Mouse (Mus musculus) heart, embryonic 12.5 days (tissue): ENCODE data around the gene Gm49394. TPM values are rescaled to one million over a fixed set of nuclear protein-coding genes. Genes with fewer than 3 reads are reported as not detected.

Experiments used
- ATAC-seq: fragments of 200-750 bp; cut with Nextera tagmentation; 2 replicates; pipeline ENCODE4 v1.8.0; 2017; ENCODE audit warnings: moderate TSS enrichment, moderate library complexity; ENCODE audit not compliant: insufficient number of reproducible peaks, low FRiP score
- H3K27ac ChIP-seq: fragments of 300-500 bp; sonication (generic); 2 replicates; pipeline ENCODE4 v1.5.1; 2016; ENCODE audit warnings: mild to moderate bottlenecking, moderate library complexity; ENCODE audit not compliant: poor library complexity, severe bottlenecking
- H3K27me3 ChIP-seq: fragments of 300-500 bp; sonication (generic); replicated peaks from 2 replicates; pipeline ENCODE4 v1.6.1; 2016; ENCODE audit warnings: mild to moderate bottlenecking, moderate library complexity
- H3K36me3 ChIP-seq: fragments of 300-500 bp; sonication (generic); 2 replicates; pipeline ENCODE4 v1.6.1; 2016; ENCODE audit warnings: mild to moderate bottlenecking, moderate library complexity
- H3K4me1 ChIP-seq: fragments of 300-500 bp; sonication (generic); replicated peaks from 2 replicates; pipeline ENCODE4 v1.6.1; 2016; ENCODE audit warnings: mild to moderate bottlenecking
- H3K4me2 ChIP-seq: fragments of 300-500 bp; sonication (generic); 2 replicates; pipeline ENCODE4 v1.6.1; 2016; ENCODE audit warnings: mild to moderate bottlenecking, moderate library complexity
- H3K4me3 ChIP-seq: fragments of 300-500 bp; sonication (generic); 2 replicates; pipeline ENCODE4 v1.5.1; 2016; ENCODE audit warnings: mild to moderate bottlenecking
- H3K9ac ChIP-seq: fragments of 300-500 bp; sonication (generic); 2 replicates; pipeline ENCODE4 v1.6.1; 2016; ENCODE audit warnings: mild to moderate bottlenecking, moderate library complexity
- H3K9me3 ChIP-seq: fragments of 300-500 bp; sonication (generic); replicated peaks from 2 replicates; pipeline ENCODE4 v1.6.1; 2016; ENCODE audit warnings: mild to moderate bottlenecking, moderate library complexity
- WGBS: fragments of 180-500 bp; shearing (Covaris S2); methylation state at CpG from one replicate; pipeline ENCODE4 v1.1.7; 2016; 5-methylcytosine and 5-hydroxymethylcytosine counted together
- microRNA counts: library from miRNA; unstranded; fragments of <30 nt; microRNA quantifications from one replicate; lab custom pipeline; 2017
- microRNA-seq: library from miRNA; unstranded; fragments of <30 nt; microRNA quantifications from one replicate; pipeline ENCODE4, GENCODE M21; 2017
- polyA plus RNA-seq: library from polyadenylated mRNA; unstranded; fragments of >200 nt; fragmentation: Nextera tagmentation; extraction: Ambion mirVana; gene quantifications from 2 replicates; pipeline ENCODE4 v1.2.1, GENCODE M21; 2016

Gm49394 gene
- polyA plus RNA-seq, 1 experiment from 2014 or later, result 0.04 TPM

- H3K9ac ChIP-seq, result no peak overlapping the region
- WGBS, result 70% methylated on average over 4 of the region's 4 CpGs
- H3K4me1 ChIP-seq, result no peaks in the 10 kb centered on the region
- H3K27ac ChIP-seq, result no peak overlapping the region
- ATAC-seq, result no peak
- H3K9me3 ChIP-seq, result no peaks in the 10 kb centered on the region
- H3K36me3 ChIP-seq, result no peaks in the 10 kb centered on the region; the same call in 1 of the 2 replicates
- H3K27me3 ChIP-seq, result no peaks in the 10 kb centered on the region
- no peak overlapping the region for H3K4me3 ChIP-seq
- H3K4me2 ChIP-seq, result no peak overlapping the region
Observed at GRCm38 (mm10) chr7:142622180-142622579, 47.6 kb downstream of the Gm49394 start.

- H3K27ac ChIP-seq, result no peak overlapping the region
- no peak for ATAC-seq
- 0 out of 2 replicates have a peak, but pooled peaks cover 2% of the 10 kb centered on the region for H3K36me3 ChIP-seq
- no peaks in the 10 kb centered on the region for H3K9me3 ChIP-seq
- H3K4me2 ChIP-seq, result no peak overlapping the region
- 58% methylated on average over 2 of the region's 2 CpGs for WGBS
- H3K4me1 ChIP-seq, result peaks cover 23% of the 10 kb centered on the region
- no peak overlapping the region for H3K9ac ChIP-seq
- no peak overlapping the region for H3K4me3 ChIP-seq
- H3K27me3 ChIP-seq, result no peaks in the 10 kb centered on the region
Observed at GRCm38 (mm10) chr7:142613077-142613476, 56.7 kb downstream of the Gm49394 start.

GRCm38 (mm10) chr7:142610627-142611406 lies 58.9 kb downstream of the Gm49394 start:
- Histone ChIP-seq H3K9me3 (no peaks in the 10 kb centered on the region), H3K4me1 (peaks cover 31% of the 10 kb centered on the region), H3K4me3 (peak overlapping the region; percentile 28), H3K36me3 (0 out of 2 replicates have a peak, but pooled peaks cover 2% of the 10 kb centered on the region), H3K27me3 (no peaks in the 10 kb centered on the region), H3K9ac (peak overlapping the region; percentile 75), H3K4me2 (peak overlapping the region; percentile 70), H3K27ac (peak overlapping the region; percentile 97)
- ATAC-seq, result peak; percentile 95
- 3% methylated on average over 12 of the region's 12 CpGs for WGBS

DNA sequence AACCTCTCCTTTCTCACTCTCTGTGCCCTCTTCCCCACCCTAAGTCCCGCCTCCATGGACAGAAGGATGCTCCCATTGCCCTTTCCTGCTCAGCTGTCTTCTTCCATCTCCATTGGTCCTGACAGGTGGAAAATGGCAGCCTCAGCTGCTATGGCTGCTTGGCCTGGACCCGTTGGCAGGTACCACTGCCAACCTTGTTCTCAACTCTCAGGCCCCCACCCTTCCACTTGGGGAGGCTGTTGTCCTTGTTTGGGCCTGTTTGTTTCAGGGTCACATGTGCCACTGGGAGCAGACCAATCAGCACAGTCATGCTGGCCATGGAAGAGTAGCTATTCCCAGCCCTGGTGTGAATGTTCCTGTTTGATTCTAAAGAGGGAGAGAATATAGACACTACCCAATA lies 68.8 kb downstream of the Gm49394 start:
- WGBS, result 80% methylated on average over 2 of the region's 2 CpGs
- H3K4me1 ChIP-seq, result peaks cover 11% of the 10 kb centered on the region; the same call in 1 of the 2 replicates
- H3K9ac ChIP-seq, result no peak overlapping the region
- H3K27ac ChIP-seq, result no peak overlapping the region
- H3K27me3 ChIP-seq, result no peaks in the 10 kb centered on the region
- no peak overlapping the region for H3K4me3 ChIP-seq
- H3K36me3 ChIP-seq, result no peaks in the 10 kb centered on the region
- no peak for ATAC-seq
- no peaks in the 10 kb centered on the region for H3K9me3 ChIP-seq
- H3K4me2 ChIP-seq, result no peak overlapping the region

MicroRNAs within 50 kb of the gene (microRNA counts, 519-probe panel; counts per million panel counts)
- not detected for microRNA mmu-miR-483 (lab: Ali Mortazavi, UCI)

Small RNA genes within 50 kb of the gene (microRNA-seq; reads per million reads assigned to microRNA genes)
- gene Mir483, result 6,029 reads per million, percentile 93 among the genes with 10 or more reads in this experiment

Other genes with a start within 250 kb of the Gm49394 start
- gene Syt8, start 235.1 kb downstream of the Gm49394 start, polyA plus RNA-seq, result 0.28 and 0.57 TPM in 2 replicates
- gene Tnni2, start 228.1 kb downstream of the Gm49394 start, polyA plus RNA-seq, result 50.6 and 53.5 TPM in 2 replicates
- 33.4 and 38.4 TPM in 2 replicates for gene Lsp1, start 209.1 kb downstream of the Gm49394 start, polyA plus RNA-seq
- 6.4 and 9.3 TPM in 2 replicates for gene Tnnt3, start 171.1 kb downstream of the Gm49394 start, polyA plus RNA-seq
- 12.0 and 15.2 TPM in 2 replicates for gene Mrpl23, start 137.3 kb downstream of the Gm49394 start, polyA plus RNA-seq
- 1,315 and 1,354 TPM in 2 replicates for gene Igf2, start 3.1 kb downstream of the Gm49394 start, polyA plus RNA-seq
- not detected in 2 replicates for gene Ins2, start 73.4 kb upstream of the Gm49394 start, polyA plus RNA-seq